Mouse (Mus musculus): ENCODE data around the gene Tmem164.

Gene Tmem164

DNA sequence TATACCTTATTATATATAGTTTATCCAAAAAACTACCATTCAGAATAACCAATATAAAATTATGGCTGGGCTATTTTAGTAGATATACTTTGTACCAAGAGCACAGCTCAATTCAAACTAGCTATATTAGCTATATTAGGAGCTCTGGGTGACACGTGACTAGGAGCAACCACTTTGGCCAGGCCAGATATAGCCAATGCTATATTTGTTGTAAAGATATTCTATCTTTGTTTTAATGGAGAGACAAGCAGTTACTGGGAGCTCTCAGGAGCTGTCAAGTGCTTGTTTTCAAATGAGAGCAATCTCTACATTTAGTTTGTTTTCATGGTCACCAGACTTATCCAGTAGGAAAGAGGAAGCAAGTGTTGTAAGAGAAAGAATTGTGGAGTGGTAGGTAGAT lies 144.1 kb downstream of the Tmem164 start:
- DNase-seq (ENCODE audit: extremely low read depth, insufficient read length, low spot score) = no peak

DNA sequence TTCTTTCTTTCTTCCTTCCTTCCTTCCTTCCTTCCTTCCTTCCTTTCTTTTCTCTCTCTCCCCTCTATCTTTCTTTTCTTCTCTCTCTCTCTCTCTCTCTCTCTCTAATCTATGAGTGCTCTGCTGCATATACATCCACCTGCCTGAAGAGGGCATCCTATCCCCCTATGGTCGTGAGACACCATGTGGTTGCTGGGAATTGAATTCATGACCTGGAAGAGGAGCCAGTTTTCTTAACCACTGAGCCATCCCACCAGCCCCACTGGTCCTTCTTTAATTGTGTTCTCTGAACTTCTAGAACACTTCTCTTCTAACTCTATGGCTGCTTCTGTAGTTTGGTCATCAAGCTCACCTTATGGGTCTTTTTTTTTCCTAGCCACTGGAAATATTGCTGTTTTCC lies 146.4 kb downstream of the Tmem164 start:
- DNase-seq (ENCODE audit: extremely low read depth, insufficient read length, low spot score) = no peak

DNA sequence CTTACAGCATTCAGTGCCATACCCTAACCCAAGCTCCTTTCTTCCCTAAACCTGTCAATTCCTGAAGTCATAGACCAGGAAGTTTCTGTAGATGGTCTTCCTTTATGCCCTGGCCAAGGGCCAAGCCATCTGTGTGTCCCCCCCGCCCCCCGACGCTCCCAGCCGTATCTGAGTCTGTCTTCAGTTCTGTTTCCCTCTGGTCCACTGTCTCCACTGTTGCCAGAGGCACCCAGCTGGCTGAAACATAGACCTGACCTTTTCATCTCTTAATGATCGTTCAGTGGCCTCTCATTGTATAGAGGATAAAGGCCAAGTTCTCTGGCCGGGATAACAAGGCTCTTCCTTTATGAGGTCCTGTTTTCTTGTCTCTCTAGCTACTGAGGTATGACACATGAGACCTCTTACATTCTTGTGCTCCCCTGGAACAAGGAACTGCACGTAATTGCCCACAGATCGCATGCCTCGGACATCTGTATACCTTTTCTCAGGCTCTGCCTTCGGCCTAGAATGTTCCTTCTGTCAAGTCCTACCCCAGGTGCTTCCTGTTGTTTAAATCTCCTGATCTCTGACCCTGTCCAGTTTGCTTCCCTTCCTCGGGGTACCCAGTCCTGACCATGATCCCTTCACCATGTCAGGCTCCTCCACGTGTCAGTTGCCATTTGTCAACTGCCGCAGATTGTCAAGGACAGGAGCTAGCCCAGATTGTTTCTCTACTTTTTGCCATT lies 147.1 kb downstream of the Tmem164 start:
- no peak for DNase-seq (ENCODE audit: extremely low read depth, insufficient read length, low spot score)

GRCm38 (mm10) chrX:142829267-142829666 lies 148.1 kb downstream of the Tmem164 start:
- DNase-seq (ENCODE audit: extremely low read depth, insufficient read length, low spot score) = no peak

GRCm38 (mm10) chrX:142829866-142830470 lies 148.8 kb downstream of the Tmem164 start:
- no peak for DNase-seq (ENCODE audit: extremely low read depth, insufficient read length, low spot score)

DNA sequence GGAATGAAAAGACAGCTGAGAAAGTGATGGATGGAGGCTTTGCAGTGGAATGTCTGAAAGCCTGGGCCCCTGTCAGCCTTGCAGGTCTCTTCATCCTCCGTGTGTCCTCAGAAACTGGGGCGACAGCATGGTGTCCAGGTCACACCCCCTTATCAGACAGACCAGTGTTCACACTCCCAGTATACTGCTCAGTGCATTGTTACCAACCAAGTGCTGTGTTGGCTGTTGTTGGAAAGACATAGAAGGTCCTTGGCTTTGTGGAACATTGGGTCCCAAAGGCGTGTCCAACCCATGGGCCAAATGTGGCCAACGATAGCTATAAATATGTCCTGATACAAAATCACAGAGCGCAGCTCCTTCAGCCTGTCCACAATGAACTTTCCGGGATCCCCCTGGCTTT lies 149.4 kb downstream of the Tmem164 start:
- DNase-seq (ENCODE audit: extremely low read depth, insufficient read length, low spot score) = no peak

DNA sequence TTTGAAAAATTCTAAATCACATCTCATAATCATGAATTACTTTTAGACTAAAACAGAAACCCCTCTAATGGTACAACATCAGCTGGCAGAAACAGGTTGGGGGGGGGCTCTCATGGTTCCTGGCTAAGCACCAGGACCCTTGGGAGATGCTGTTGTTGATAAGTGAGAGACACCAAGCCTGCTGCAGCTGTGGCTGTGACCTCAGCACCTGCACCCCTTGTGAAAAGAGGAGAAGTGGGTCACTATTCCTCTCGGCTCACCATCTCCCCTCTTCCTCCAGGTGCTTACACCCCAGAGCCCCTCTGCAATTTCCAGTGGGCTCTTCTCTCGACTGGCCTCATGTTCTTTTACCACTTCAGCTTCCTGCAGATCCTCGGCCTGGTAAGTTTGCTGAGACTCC lies 151.0 kb downstream of the Tmem164 start:
- no peak for DNase-seq (ENCODE audit: extremely low read depth, insufficient read length, low spot score)

- no peak for DNase-seq (ENCODE audit: extremely low read depth, insufficient read length, low spot score)
Observed at GRCm38 (mm10) chrX:142833164-142833796, 152.1 kb downstream of the Tmem164 start.

DNA sequence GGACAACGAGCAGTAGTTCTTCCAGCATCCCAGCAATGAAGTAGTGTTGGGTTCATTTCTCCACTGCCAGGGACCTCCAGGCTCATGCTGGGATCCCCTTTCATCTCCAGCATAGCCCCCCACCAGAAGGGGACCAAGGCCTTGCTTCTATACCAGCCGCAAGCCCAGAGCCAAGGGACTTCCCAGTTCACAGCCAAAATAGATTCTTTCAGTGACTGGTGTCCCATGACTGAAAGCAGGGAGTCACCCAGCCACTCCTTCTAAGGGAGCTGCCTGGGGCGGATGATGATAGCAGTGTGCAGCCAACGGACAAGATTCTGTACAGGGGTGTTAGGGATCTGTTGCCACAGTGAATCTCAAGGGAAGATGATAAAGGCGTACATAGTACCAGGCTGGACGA lies 153.6 kb downstream of the Tmem164 start:
- no peak for DNase-seq (ENCODE audit: extremely low read depth, insufficient read length, low spot score)

GRCm38 (mm10) chrX:142836399-142836798 lies 155.2 kb downstream of the Tmem164 start:
- DNase-seq (ENCODE audit: extremely low read depth, insufficient read length, low spot score) = no peak

DNA sequence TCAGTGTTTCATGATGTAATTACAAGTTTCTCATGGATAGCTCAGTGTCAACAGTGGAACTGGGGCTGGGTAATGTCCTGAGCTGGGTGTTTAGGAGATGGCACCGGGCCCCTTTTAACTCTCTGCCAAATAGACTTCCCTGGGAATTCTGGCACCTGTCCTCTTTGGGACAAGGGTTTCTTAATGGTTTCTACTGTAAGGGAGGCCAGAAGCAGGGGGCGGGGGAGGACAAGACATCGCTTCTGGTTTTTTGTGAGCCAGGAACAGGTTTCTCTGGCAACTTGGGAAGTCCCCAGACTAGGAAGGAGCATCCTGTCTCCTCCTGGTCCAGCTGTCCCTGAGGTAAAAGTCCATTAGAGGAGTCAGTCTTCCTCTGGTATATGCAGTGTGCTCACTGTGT lies 156.1 kb downstream of the Tmem164 start:
- no peak for DNase-seq (ENCODE audit: extremely low read depth, insufficient read length, low spot score)

- DNase-seq (ENCODE audit: extremely low read depth, insufficient read length, low spot score) = no peak
Observed at GRCm38 (mm10) chrX:142838841-142839240, 157.6 kb downstream of the Tmem164 start.

GRCm38 (mm10) chrX:142839411-142839810 lies 158.2 kb downstream of the Tmem164 start:
- no peak for DNase-seq (ENCODE audit: extremely low read depth, insufficient read length, low spot score)

- no peak for DNase-seq (ENCODE audit: extremely low read depth, insufficient read length, low spot score)
Observed at GRCm38 (mm10) chrX:142841916-142842315, 160.7 kb downstream of the Tmem164 start.

GRCm38 (mm10) chrX:142846266-142846665 lies 165.1 kb downstream of the Tmem164 start:
- DNase-seq (ENCODE audit: extremely low read depth, insufficient read length, low spot score) = no peak

DNA sequence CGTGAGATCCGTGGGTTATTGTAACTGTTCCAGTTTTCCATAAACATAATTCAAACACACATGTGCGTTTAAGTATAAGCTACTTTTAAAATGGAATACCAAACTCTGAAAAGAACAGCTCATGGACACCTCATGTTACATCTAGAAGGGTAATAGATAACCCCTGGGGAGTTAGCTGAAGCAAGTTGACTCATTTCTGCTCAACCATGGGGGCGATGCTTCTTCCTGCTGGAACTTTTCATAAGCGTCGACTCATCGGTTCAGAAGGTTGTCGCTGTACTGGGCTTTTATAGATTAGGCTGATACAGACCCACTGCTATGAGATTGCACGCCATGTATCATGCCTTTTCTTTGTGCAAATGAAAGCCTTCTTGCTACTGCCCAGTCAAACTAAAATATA lies 166.8 kb downstream of the Tmem164 start:
- DNase-seq (ENCODE audit: extremely low read depth, insufficient read length, low spot score) = no peak

- no peak for DNase-seq (ENCODE audit: extremely low read depth, insufficient read length, low spot score)
Observed at GRCm38 (mm10) chrX:142869844-142870243, 188.6 kb downstream of the Tmem164 start.

DNA sequence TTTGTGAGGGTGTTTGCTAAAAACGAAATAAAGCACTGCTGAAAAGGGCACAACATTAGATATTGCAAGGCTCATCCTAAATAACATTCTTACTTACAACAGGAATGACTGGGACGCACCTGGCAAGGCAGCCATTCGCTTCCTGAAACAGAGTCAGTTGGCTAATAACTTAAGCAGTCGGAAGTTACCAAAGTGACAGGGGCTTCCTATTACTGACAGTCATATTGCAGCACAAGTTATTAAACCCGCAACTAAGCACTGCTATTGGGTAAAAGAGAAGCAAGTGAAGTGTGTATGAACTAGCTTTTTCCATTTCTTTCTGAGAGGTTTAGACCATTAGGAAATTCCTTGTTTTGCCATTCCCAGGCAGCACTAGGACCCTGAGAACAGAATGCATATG lies 201.0 kb downstream of the Tmem164 start:
- no peak for DNase-seq (ENCODE audit: extremely low read depth, insufficient read length, low spot score)

DNA sequence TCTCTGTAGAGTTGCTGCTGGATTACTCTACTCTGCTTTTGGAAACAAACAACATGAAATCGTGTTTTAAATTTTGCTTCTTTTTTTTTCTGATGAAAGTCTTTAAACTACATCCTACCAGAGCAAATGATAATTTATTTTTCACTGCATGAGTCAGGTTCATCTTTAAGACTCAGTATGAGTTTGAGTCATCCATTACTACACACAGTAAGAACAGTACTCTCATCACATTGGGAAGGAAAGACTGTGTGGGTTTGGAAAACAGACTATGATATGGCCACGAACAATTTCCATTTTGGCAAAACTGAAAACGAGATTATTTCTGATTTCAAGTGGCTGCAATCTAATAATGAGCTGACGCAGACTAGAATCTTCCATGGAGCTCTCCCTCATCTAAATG lies 202.4 kb downstream of the Tmem164 start:
- no peak for DNase-seq (ENCODE audit: extremely low read depth, insufficient read length, low spot score)

DNA sequence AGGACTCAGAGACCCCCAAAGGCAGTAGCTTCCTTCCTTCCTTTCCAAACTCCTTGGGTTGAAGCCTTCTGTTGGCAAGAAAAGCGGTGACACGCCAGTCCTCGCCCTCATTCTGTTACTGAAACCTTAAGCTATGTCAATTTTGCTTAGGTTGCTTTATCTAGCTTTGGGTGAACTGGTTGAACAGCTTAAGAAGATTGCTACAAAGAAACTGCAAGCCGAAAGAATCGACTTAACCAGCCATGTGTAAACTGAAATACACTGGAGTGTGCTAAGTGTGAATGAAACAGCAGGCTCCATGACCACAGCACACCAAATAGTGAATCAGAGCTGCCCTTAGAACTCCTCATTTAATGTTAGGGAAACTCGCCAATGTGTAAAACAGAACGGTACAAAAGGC lies 204.8 kb downstream of the Tmem164 start:
- DNase-seq (ENCODE audit: extremely low read depth, insufficient read length, low spot score) = no peak
